Mouse (Mus musculus): ENCODE data around the gene Cblc. TPM values are rescaled to one million over a fixed set of nuclear protein-coding genes. Genes with fewer than 3 reads are reported as not detected.

Gene Cblc
- 0.20 and 0.48 TPM in 2 replicates for polyA plus RNA-seq (2012; rRNA removed)

DNA sequence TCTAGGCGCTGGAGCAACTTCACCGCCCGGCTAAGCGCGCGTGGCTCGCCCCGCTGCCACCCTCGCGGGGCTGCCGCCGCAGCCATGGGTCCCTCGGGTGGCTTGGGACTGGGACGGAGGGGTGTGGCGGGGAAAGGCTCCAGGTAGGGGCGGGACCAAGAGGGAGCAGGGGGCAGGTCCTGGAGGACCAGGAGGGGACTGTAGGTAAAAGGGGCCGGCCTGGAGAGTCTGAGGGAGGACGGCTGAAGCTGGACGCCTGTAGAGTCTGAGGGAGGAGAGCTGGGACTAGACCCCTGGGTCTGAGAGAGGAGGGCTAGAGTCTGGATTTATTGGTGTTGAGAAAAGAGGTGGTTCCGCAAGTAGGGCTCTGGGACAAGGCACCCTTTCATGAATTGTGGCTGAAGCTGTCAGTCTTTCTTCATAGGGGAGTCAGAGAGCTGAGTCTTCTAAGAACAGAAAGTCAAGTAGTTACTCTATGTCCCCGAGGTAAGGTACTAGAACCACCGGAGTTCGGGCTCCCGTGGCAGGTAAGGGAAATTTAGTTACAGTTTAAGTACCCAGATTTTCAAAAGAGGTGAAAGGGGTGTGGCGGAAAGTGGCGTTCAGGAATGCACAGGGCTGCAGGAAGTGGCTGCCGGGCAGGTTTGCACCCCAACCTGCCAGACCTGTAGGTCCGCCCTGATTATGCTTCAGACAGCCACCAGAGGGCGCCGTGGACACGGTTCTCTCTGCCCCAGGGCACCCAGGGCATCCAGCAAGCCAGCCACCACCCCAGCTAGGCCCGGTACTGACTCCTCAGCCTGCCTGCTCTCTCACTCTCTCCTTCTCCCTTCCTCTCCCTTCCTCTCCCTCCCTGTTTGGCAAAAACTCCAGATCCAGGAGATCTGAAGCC, at the start of gene Cblc:
Gene Cblc (minus strand): TSS at position 113 of the 892 bp plus-strand sequence.

DNA sequence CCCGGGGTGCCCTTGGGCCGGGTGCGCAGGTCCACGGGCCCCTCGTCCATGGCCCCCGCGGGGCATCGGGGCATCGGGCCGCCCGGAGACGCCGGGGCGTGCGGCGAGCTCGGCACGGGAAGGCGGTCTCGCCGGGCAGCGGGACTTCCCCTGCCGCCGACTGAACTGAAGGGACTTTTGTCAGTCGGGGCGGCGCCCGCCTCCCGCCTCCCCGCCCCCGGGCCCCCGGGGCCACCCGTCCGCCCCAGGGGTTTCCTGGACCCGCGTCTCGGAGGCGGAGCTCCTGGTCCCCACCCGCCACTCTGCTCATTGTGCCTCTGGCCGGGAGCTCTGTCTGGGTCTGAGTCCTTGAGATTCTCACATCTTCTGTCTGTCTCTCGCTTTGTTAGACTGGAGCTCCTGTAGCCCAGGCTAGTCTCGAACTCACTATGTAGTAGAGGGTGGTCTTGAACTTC, 26.0 kb upstream of the Cblc start, which contains the start of gene Bcl3:
Gene Bcl3 (minus strand): TSS at position 167 of the 455 bp plus-strand sequence.

DNA sequence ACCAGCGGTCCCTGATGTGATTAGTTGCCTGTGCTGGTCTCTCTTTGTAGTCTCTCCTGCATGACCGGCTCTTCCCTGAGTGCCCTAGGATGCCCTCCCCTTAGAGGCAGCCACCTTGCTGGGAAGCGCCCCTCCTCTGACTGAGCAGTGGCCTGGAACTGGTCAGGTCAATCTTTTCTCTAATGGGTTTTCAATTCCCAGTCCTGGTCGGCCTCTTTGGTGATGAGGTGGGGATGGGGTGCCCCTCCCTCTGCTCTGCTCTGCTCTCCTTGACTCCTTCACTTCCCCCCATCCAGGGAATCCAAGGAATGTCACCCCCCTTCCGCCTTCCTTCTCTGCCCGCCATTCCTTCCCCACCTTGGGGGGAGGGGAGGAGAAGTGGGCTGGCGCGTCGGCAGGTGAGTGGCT, 25.6 kb downstream of the Cblc start, which contains the start of gene Bcam:
Gene Bcam (minus strand): TSS at position 33 of the 408 bp plus-strand sequence.

DNA sequence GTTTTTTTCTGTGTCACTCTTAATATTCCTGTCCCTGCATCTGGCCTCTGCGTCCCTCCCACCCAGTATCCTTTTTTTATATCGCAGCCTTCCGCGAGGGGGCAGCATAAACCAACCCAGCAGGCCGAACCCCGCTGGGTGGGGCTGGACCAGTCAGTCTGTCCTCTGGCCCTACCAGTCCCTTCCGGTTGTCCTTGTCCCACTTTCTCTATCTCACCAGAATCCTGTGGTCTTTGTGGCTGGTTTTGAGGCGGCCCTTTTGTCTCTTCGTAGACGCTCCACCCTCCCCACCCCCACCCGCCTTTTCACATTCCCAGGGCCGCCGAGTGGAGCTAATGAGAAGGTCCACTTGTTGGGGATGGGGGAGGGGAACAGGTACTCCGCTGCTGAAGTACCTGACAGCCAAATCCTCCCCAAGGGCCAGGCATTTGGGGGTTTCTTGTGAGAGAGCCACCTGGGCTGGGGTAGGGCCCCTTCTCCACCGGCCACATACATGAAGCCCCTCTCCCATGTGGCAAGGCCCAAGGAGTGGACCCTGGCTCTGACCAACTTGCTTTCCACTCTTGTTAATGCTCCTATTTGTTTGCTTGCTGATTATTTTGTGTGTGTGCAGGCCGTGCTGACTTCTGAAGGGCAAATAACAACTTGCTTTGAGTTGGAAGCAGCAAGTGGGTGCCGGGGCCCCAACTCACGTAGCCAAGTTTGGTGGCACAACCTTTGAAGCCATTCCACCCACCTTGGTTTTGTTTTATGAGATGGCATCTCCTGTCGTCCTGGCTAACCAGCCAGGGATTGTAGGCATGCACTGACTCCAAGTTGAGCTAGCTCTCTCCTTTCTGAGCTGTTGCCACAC, 46.2 kb downstream of the Cblc start, which contains the start of gene Nectin2:
Gene Nectin2 (minus strand): TSS at position 267 of the 853 bp plus-strand sequence.

Other genes starting within 250 kb of the Cblc start
- gene Ppp1r37, start 233.7 kb downstream of the Cblc start, polyA plus RNA-seq (2012; rRNA removed), result 112 and 114 TPM in 2 replicates
- 1.2 and 1.5 TPM in 2 replicates for gene Zfp296, start 219.5 kb downstream of the Cblc start, polyA plus RNA-seq (2012; rRNA removed)
- gene Gemin7, start 219.2 kb downstream of the Cblc start, polyA plus RNA-seq (2012; rRNA removed), result 64.8 and 70.8 TPM in 2 replicates
- gene Clasrp, start 192.3 kb downstream of the Cblc start, polyA plus RNA-seq (2012; rRNA removed), result 142 and 146 TPM in 2 replicates
- 5.8 and 6.2 TPM in 2 replicates for gene Relb, start 167.4 kb downstream of the Cblc start, polyA plus RNA-seq (2012; rRNA removed)
- 96.6 and 100 TPM in 2 replicates for gene Clptm1, start 131.8 kb downstream of the Cblc start, polyA plus RNA-seq (2012; rRNA removed)
- 0.19 TPM in 1 of 2 replicates, not detected in the other for gene Apoc2, start 118.9 kb downstream of the Cblc start, polyA plus RNA-seq (2012; rRNA removed)
- not detected in 2 replicates for gene Gm44805, start 115.4 kb downstream of the Cblc start, polyA plus RNA-seq (2012; rRNA removed)
- gene Apoc4, start 115.3 kb downstream of the Cblc start, polyA plus RNA-seq (2012; rRNA removed), result not detected in 2 replicates
- gene Apoc1, start 104.1 kb downstream of the Cblc start, polyA plus RNA-seq (2012; rRNA removed), result 1.6 and 2.7 TPM in 2 replicates
- gene Apoe, start 97.6 kb downstream of the Cblc start, polyA plus RNA-seq (2012; rRNA removed), result 863 and 1,072 TPM in 2 replicates
- 103 and 109 TPM in 2 replicates for gene Tomm40, start 81.4 kb downstream of the Cblc start, polyA plus RNA-seq (2012; rRNA removed)
- 37.8 and 38.6 TPM in 2 replicates for gene Nectin2, start 46.3 kb downstream of the Cblc start, polyA plus RNA-seq (2012; rRNA removed)
- gene Bcam, start 25.8 kb downstream of the Cblc start, polyA plus RNA-seq (2012; rRNA removed), result 13.3 and 17.6 TPM in 2 replicates
- gene Bcl3, start 26.0 kb upstream of the Cblc start, polyA plus RNA-seq (2012; rRNA removed), result 0.72 and 2.2 TPM in 2 replicates
- 27.6 and 28.4 TPM in 2 replicates for gene Gm19345, start 55.2 kb upstream of the Cblc start, polyA plus RNA-seq (2012; rRNA removed)
- not detected in 2 replicates for gene Ceacam16, start 64.5 kb upstream of the Cblc start, polyA plus RNA-seq (2012; rRNA removed)
- gene Ceacam19, start 91.2 kb upstream of the Cblc start, polyA plus RNA-seq (2012; rRNA removed), result not detected in 2 replicates
- gene Pvr, start 124.4 kb upstream of the Cblc start, polyA plus RNA-seq (2012; rRNA removed), result 15.3 and 15.9 TPM in 2 replicates
- gene Igsf23, start 153.9 kb upstream of the Cblc start, polyA plus RNA-seq (2012; rRNA removed), result not detected in 2 replicates
- gene Ceacam20, start 168.6 kb upstream of the Cblc start, polyA plus RNA-seq (2012; rRNA removed), result not detected in 2 replicates
- gene Nlrp9b, start 194.7 kb upstream of the Cblc start, polyA plus RNA-seq (2012; rRNA removed), result not detected in 2 replicates